Mouse (Mus musculus): ENCODE measurements at regions not wholly inside any gene's neighbourhood (a gene's known extent, or its start where the extent isn't known, plus 50 kb on each side); places are given as distances from the start of the nearest gene placed in this dataset.

DNA sequence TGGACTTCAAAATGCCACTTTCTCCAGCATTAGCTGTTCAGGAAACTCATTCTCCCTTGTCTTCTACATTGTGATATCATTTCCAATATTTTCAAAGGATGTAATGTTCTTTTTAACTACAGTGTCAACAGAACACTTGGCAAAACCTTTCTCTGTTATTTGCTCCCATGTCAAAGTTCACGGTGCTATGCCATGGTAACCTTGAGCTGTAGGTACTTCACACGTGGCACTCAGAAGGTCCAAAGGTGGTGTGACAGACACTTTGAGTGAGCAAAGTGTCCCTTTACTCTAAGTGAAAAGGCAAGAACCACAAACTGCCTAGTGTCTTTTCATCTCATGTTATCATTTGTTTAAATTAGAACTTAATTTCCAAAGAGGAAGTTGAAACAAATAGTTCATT lies 53.3 kb upstream of the Tram2 start:
- WGBS, result 86% methylated on average over 2 of the region's 2 CpGs
- no peak overlapping the region for H3K4me3 ChIP-seq
- H3K27me3 ChIP-seq (ENCODE audit: low read depth, poor library complexity, severe bottlenecking), result no peaks in the 10 kb centered on the region
- H3K4me1 ChIP-seq, result no peaks in the 10 kb centered on the region
- H3K36me3 ChIP-seq, result no peaks in the 10 kb centered on the region
- H3K27ac ChIP-seq (replicated peaks), result no peak overlapping the region
- no peaks in the 10 kb centered on the region for H3K9me3 ChIP-seq (replicated peaks)
- DNase-seq (ENCODE audit: low spot score), result no peak

DNA sequence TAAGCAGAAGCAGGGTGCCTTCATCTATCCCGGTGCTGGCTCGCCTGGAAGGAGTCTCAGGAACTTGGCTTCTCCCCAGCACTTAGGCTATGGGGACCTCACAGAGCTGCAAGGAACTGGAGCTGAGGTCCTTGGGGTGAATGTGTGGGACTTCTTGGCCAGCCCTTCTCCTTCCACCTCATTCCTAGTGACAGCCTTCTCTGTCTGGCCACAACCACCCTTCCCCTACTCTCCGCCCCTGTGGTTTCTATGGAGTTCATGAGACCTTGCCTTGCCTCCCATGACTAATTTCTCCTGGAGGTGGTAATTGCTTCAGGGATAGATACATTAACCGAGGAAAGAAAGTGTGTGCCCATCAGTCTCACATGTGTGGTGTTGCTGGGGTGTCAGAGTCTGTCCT lies 67.9 kb upstream of the Tram2 start:
- no peaks in the 10 kb centered on the region for H3K27me3 ChIP-seq (ENCODE audit: low read depth, poor library complexity, severe bottlenecking)
- no peak for DNase-seq (ENCODE audit: low spot score)
- H3K4me3 ChIP-seq, result no peak overlapping the region
- WGBS, result 82% methylated on average over 4 of the region's 4 CpGs
- H3K27ac ChIP-seq (replicated peaks), result no peak overlapping the region
- no peaks in the 10 kb centered on the region for H3K9me3 ChIP-seq (replicated peaks)
- H3K36me3 ChIP-seq, result no peaks in the 10 kb centered on the region
- no peaks in the 10 kb centered on the region for H3K4me1 ChIP-seq

DNA sequence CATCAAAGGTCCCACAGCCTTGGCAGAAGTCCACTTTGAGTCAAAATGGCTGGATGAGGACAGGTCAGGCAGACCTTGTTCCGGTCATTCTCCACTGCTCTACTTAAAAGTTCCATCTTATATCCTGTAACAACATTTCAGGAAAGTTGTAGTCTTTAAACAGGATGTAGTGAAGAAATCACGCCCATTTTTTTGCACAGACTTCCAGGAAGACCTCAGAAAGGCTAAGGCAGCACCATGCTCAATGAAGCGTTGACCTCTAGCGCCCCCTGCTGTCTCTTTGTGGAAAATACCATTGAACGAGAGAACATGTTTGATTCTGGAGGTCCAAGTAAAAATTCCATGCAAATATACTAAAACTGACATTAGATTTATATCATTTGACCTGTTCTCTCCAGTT lies 56.6 kb upstream of the Tmem14a start:
- peaks cover 9% of the 10 kb centered on the region for H3K4me1 ChIP-seq
- 0 out of 2 replicates have a peak, but pooled peaks cover 8% of the 10 kb centered on the region for H3K27me3 ChIP-seq (ENCODE audit: low read depth, poor library complexity, severe bottlenecking)
- no peaks in the 10 kb centered on the region for H3K9me3 ChIP-seq (replicated peaks)
- DNase-seq (ENCODE audit: low spot score), result peak; percentile 72
- no peaks in the 10 kb centered on the region for H3K36me3 ChIP-seq
- H3K27ac ChIP-seq (replicated peaks), result no peak overlapping the region
- H3K4me3 ChIP-seq, result no peak overlapping the region
- WGBS, result 23% methylated on average over 5 of the region's 5 CpGs

DNA sequence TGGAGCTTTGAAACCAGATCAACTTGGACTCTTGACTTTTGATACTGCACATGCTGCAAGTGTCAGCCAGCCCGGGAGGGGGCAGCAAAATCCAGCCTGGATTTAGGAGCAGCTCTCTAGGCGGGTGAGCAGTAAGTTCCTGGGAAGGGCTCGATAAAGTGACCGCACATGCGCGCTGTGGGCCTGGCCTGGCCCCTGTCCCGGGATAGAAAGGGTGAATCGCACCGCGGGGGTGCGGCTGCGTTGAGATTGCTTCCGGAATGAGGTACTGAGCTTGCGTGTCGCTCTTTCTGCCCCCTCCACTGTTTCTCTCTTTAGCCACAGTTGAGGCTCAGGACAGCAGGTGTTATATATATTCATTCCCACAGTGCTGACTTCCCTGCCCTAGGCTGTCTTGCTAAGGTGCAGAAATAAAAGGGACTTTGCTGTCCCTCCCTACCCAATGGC lies 52.1 kb upstream of the Tmem14a start:
- DNase-seq (ENCODE audit: low spot score), result peak; percentile 89
- Histone ChIP-seq H3K36me3 (no peaks in the 10 kb centered on the region), H3K9me3 (replicated peaks) (no peaks in the 10 kb centered on the region), H3K4me3 (peak overlapping the region; percentile 59), H3K27ac (replicated peaks) (peak overlapping the region; percentile 71), H3K4me1 (peaks cover 14% of the 10 kb centered on the region), H3K27me3 (ENCODE audit: low read depth, poor library complexity, severe bottlenecking) (0 out of 2 replicates have a peak, but pooled peaks cover 8% of the 10 kb centered on the region)
- WGBS, result 0% methylated on average over 15 of the region's 15 CpGs

DNA sequence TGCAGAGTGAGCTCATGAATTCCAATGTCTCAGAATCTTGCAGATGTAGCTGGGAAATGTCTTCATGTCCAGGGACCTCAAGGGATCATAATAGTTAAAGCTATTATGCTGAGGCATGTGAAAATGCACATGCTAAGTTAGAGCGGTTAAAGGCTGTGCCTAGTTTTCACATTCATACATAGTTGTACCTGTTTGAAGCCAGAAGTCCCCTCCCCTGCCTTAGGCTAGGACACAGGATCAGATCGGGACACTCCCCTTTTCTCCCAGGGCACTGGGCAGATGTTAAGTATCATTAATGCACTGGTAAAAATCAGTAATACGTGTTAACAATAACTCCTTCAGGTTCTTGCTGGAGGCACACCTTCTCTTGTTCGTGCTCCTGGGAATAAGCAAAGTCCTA lies 51.6 kb upstream of the Tmem14a start:
- Histone ChIP-seq H3K36me3 (no peaks in the 10 kb centered on the region), H3K9me3 (replicated peaks) (no peaks in the 10 kb centered on the region), H3K4me1 (peaks cover 14% of the 10 kb centered on the region), H3K4me3 (peak overlapping the region; percentile 59), H3K27ac (replicated peaks) (peak overlapping the region; percentile 71), H3K27me3 (ENCODE audit: low read depth, poor library complexity, severe bottlenecking) (0 out of 2 replicates have a peak, but pooled peaks cover 8% of the 10 kb centered on the region)
- 76% methylated on average over 4 of the region's 4 CpGs for WGBS
- no peak for DNase-seq (ENCODE audit: low spot score)

Measured in midbrain, embryonic 10.5 days (tissue).